Mouse (Mus musculus) CD8-positive naive resting alpha-beta T cell, adult 2 months (primary cell): Measurements from ENCODE around the gene Tsga13.

Experiments used
- DNase-seq, 2 experiments: peaks; one replicate each; pipeline ENCODE4 v3.0.0; 2022; ENCODE audit warnings: low read depth in 2 of 2, low spot score in 2 of 2

The Tsga13 gene

DNA sequence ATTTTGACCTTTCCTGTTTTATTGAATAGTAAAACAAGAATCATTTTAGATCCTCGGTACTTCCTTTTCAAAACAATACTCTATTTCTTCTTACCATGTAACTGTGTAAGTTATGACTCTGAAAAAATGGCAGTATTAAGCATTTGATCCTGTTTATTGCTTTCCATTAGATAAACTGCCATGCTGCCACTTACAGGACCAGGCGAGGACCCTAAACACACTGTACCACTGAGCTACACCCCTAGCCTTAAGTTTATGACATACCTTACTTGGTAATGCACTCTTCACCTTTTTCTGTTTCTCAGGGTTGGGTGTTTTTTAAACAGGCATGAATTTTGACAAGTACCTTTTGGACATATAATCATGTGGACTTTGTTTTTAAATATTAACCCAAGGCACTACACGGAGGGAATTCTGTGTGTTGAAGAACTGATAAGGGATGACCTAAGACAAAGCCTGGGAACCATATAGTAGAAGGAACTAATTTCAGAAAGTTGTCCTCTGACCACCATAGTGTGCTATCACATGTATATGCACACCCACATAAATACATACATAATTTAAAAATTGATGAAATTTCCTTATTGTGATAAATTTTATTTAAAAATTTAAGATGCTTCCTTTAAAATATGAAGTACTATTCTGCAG lies 50.2 kb downstream of the Tsga13 start:
- no peak for DNase-seq

DNA sequence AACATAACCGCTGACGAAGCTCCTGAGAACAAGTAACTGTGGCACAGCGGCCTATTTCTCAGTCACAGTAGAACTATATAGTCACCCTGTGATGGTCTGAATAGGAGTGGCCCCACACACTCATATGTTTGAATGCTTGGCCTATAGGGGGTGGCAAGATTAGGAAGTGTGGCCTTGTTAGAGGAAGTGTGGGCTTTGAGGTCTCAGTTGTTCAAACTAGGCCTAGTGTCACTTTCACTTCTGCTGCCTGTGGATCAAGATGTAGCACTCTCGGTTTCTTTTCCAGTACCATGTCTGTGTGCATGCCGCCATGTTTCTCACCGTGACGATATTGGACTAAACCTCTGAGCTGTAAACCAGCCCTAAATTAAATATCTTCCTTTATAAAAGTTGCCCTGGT lies 59.4 kb downstream of the Tsga13 start:
- DNase-seq, result no peak

GRCm38 (mm10) chr6:30855205-30855604 lies 60.2 kb downstream of the Tsga13 start:
- DNase-seq, result no peak

DNA sequence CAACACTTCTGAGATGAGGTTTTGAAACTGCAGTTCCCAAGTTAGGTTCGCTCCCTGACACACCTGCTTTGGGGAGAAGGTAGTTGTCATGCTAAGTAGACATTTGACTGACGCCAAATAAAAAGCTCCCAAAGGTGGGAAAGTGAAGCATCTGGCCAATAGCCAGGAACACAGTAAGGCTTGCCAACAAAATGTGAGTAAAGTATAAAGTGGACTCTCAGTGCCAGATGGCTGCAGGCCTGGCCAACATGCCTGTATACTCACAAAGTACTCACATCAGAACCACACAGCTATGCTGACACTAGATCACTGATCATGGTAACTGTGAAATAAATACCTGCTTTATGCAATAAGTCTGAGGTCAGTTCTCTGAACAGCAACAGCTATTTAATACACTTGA lies 65.6 kb downstream of the Tsga13 start:
- no peak for DNase-seq
